Mouse (Mus musculus) kidney, embryonic 15.5 days (tissue): ENCODE results near the gene Best1. TPM values are rescaled to one million over a fixed set of nuclear protein-coding genes. Genes with fewer than 3 reads are reported as not detected.

ENCODE experiments used
- ATAC-seq: fragments of 200-750 bp; cut with Nextera tagmentation; replicated peaks from 2 replicates; pipeline ENCODE4 v1.8.0; 2017; ENCODE audit warnings: moderate TSS enrichment; ENCODE audit not compliant: low FRiP score
- H3K27ac ChIP-seq: fragments of 300-500 bp; sonication (generic); 2 replicates; pipeline ENCODE4 v1.5.1; 2015; ENCODE audit warnings: mild to moderate bottlenecking, inconsistent platforms
- H3K27me3 ChIP-seq: fragments of 300-500 bp; sonication (generic); 2 replicates; pipeline ENCODE4 v1.6.1; 2015; ENCODE audit warnings: inconsistent platforms
- H3K36me3 ChIP-seq: fragments of 300-500 bp; sonication (generic); 2 replicates; pipeline ENCODE4 v1.6.1; 2015; ENCODE audit warnings: inconsistent platforms
- H3K4me1 ChIP-seq: fragments of 300-500 bp; sonication (generic); 2 replicates; pipeline ENCODE4 v1.6.1; 2015; ENCODE audit warnings: inconsistent platforms
- H3K4me2 ChIP-seq: fragments of 300-500 bp; sonication (generic); 2 replicates; pipeline ENCODE4 v1.6.1; 2015; ENCODE audit warnings: moderate library complexity, mild to moderate bottlenecking, inconsistent platforms
- H3K4me3 ChIP-seq: fragments of 300-500 bp; sonication (generic); replicated peaks from 2 replicates; pipeline ENCODE4 v1.5.1; 2015; ENCODE audit warnings: mild to moderate bottlenecking, inconsistent platforms
- H3K9ac ChIP-seq: fragments of 300-500 bp; sonication (generic); 2 replicates; pipeline ENCODE4 v1.6.1; 2015; ENCODE audit warnings: mild to moderate bottlenecking, inconsistent platforms
- H3K9me3 ChIP-seq: fragments of 300-500 bp; sonication (generic); replicated peaks from 2 replicates; pipeline ENCODE4 v1.6.1; 2016; ENCODE audit warnings: inconsistent platforms
- WGBS: fragments of 180-500 bp; shearing (Covaris S2); methylation state at CpG from one replicate; pipeline ENCODE4 v1.1.7; 2015; ENCODE audit warnings: mixed read lengths; 5-methylcytosine and 5-hydroxymethylcytosine counted together
- polyA plus RNA-seq: library from polyadenylated mRNA; unstranded; fragments of >200 nt; fragmentation: Nextera tagmentation; extraction: Ambion mirVana; gene quantifications from 2 replicates; pipeline ENCODE4 v1.2.1, GENCODE M21; 2015

Best1 gene
- polyA plus RNA-seq, 1 experiment from 2014 or later = 1.4 TPM

DNA sequence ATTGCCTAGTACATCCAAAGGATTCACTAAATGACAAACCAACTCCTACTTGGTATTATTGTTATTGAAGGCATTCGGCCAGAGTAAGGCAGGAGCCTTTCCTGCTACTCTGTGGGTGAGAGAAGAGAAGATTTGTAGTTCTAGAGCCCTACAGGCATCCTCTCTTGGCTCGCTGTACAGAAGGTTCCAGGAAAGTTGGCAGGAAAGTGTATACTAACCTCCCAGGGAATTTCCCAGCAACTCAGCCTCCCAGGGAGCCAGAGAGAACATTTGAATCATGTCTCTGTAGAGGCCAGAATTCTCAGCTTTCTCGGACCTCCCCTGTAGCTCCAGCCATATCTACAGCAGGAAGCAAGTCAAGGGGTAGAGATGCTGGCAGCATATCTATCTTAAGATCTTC is 54.4 kb downstream of the Best1 start:
- no peaks in the 10 kb centered on the region for H3K9me3 ChIP-seq
- no peak overlapping the region for H3K9ac ChIP-seq
- ATAC-seq = no peak
- H3K27ac ChIP-seq = no peak overlapping the region
- no peaks in the 10 kb centered on the region for H3K27me3 ChIP-seq
- no peak overlapping the region for H3K4me2 ChIP-seq
- 62% methylated on average over 3 of the region's 3 CpGs for WGBS
- no peaks in the 10 kb centered on the region for H3K36me3 ChIP-seq
- H3K4me1 ChIP-seq = peaks cover 16% of the 10 kb centered on the region
- no peak overlapping the region for H3K4me3 ChIP-seq

- no peak overlapping the region for H3K9ac ChIP-seq
- H3K4me1 ChIP-seq = peaks cover 25% of the 10 kb centered on the region
- no peaks in the 10 kb centered on the region for H3K9me3 ChIP-seq
- H3K4me3 ChIP-seq = no peak overlapping the region
- ATAC-seq = no peak
- H3K4me2 ChIP-seq = no peak overlapping the region
- H3K27me3 ChIP-seq = no peaks in the 10 kb centered on the region
- WGBS = 87% methylated on average over 8 of the region's 8 CpGs
- no peaks in the 10 kb centered on the region for H3K36me3 ChIP-seq
- H3K27ac ChIP-seq = no peak overlapping the region
Measured at GRCm38 (mm10) chr19:9945800-9946564, 55.5 kb downstream of the Best1 start.

- H3K36me3 ChIP-seq = no peaks in the 10 kb centered on the region
- no peak overlapping the region for H3K4me2 ChIP-seq
- H3K4me3 ChIP-seq = no peak overlapping the region
- ATAC-seq = 0 out of 2 replicates have a peak, but pooled peaks have one; percentile 33
- no peaks in the 10 kb centered on the region for H3K27me3 ChIP-seq
- peaks cover 39% of the 10 kb centered on the region for H3K4me1 ChIP-seq
- H3K27ac ChIP-seq = peak overlapping the region; percentile 32; the same call in 1 of the 2 replicates
- no peaks in the 10 kb centered on the region for H3K9me3 ChIP-seq
- 41% methylated on average over 10 of the region's 10 CpGs for WGBS
- no peak overlapping the region for H3K9ac ChIP-seq
Measured at GRCm38 (mm10) chr19:9942539-9943533, 58.6 kb downstream of the Best1 start.

DNA sequence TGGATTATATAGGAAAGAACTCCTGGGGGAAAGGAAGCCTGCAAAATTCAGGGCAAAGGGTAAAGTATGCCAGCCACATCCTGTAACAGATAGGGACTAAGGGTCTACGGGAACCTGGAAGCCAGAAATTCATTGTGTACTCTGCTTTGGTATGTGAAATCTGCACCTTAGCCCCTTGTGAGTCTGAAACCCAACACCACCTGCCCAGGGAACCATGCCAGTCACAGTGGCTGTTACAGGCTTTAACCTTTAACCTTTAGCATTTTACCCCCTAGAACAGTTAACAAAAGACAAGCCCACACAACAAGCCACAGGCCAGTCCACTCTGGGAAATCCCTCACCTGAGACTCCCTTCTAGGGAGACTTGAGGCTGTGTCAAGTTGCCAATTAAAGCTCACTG is 59.6 kb downstream of the Best1 start:
- Histone ChIP-seq H3K4me1 (peaks cover 39% of the 10 kb centered on the region), H3K27me3 (no peaks in the 10 kb centered on the region), H3K4me3 (no peak overlapping the region), H3K27ac (peak overlapping the region; percentile 6; the same call in 1 of the 2 replicates), H3K4me2 (no peak overlapping the region), H3K9me3 (no peaks in the 10 kb centered on the region), H3K9ac (no peak overlapping the region), H3K36me3 (no peaks in the 10 kb centered on the region)
- ATAC-seq = peak; percentile 62
- 13% methylated on average over 1 of the region's 1 CpGs for WGBS

GRCm38 (mm10) chr19:9940903-9941302 is 60.5 kb downstream of the Best1 start:
- no peak for ATAC-seq
- Histone ChIP-seq H3K4me1 (peaks cover 46% of the 10 kb centered on the region), H3K9ac (no peak overlapping the region), H3K4me2 (no peak overlapping the region), H3K27me3 (no peaks in the 10 kb centered on the region), H3K4me3 (no peak overlapping the region), H3K27ac (no peak overlapping the region), H3K36me3 (no peaks in the 10 kb centered on the region), H3K9me3 (no peaks in the 10 kb centered on the region)
- 57% methylated on average over 4 of the region's 4 CpGs for WGBS

- WGBS = 61% methylated on average over 7 of the region's 7 CpGs
- ATAC-seq = no peak
Measured at GRCm38 (mm10) chr19:9939841-9940240, 61.6 kb downstream of the Best1 start.

DNA sequence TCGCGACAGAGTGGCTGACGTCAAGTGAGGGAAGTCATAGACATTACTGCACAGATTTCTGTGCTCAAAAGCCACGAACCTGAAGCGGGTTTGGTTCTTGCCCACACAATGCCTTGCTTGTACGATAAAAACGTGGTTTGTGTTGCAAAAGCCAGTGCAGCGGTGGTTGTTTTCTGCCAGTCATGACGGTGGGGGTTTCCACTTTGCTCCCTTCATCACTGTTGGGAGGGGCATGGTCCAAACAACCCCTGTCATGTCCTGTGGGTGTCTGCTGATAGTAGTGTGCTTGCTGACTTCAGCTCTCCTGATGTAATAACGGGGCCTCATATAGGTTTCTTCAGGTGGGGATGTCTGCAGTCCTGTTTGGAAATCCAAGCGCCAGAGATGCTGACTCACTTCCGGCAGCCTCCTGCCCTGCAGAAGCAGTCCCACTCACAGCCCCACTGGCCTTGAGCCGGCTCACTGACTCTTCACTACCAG is 62.6 kb downstream of the Best1 start:
- no peak overlapping the region for H3K9ac ChIP-seq
- no peaks in the 10 kb centered on the region for H3K9me3 ChIP-seq
- H3K4me3 ChIP-seq = no peak overlapping the region
- no peak overlapping the region for H3K27ac ChIP-seq
- no peaks in the 10 kb centered on the region for H3K27me3 ChIP-seq
- H3K36me3 ChIP-seq = no peaks in the 10 kb centered on the region
- peaks cover 46% of the 10 kb centered on the region for H3K4me1 ChIP-seq
- 74% methylated on average over 13 of the region's 13 CpGs for WGBS
- H3K4me2 ChIP-seq = no peak overlapping the region
- no peak for ATAC-seq

More at GRCm38 (mm10) chr19:9939841-9940240, 61.6 kb downstream of the Best1 start:
- H3K4me3 ChIP-seq = no peak overlapping the region
- H3K9ac ChIP-seq = no peak overlapping the region
- H3K4me2 ChIP-seq = no peak overlapping the region
- no peaks in the 10 kb centered on the region for H3K27me3 ChIP-seq
- no peaks in the 10 kb centered on the region for H3K36me3 ChIP-seq
- no peak overlapping the region for H3K27ac ChIP-seq
- H3K4me1 ChIP-seq = peaks cover 46% of the 10 kb centered on the region
- no peaks in the 10 kb centered on the region for H3K9me3 ChIP-seq

DNA sequence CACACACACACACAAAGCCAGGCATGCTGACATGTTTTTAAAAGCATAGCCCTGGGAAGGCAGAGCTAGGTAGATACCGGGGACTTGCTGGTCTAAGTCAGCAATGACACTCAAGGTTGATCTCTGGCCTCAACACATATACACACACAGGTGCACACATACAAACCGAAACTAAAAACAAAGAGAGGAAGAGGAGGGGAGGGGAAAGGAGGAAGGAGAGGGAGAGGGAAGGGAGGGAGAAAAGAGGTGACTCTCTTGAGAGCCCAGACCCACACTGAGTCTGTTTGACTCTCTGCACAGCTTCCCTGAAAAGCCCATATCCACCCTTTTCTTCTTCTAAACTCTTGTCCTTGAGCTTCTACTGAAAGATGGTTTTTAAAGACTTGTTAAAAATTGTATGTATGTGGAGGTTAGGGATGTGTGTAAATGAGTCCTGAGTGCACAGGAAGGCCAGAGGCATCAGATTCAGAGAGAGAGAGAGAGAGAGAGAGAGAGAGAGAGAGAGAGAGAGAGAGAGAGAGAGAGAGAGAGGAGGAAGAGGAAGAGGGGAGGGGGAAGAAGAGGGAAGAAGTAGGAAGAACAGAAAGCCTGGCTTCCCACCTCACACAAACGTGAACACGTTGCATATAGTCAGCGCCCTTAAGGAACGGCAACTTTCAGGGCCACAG is 63.1 kb downstream of the Best1 start:
- 77% methylated on average over 6 of the region's 6 CpGs for WGBS
- Histone ChIP-seq H3K9ac (no peak overlapping the region), H3K36me3 (no peaks in the 10 kb centered on the region), H3K9me3 (no peaks in the 10 kb centered on the region), H3K27me3 (no peaks in the 10 kb centered on the region), H3K4me1 (peaks cover 43% of the 10 kb centered on the region), H3K4me2 (no peak overlapping the region), H3K4me3 (no peak overlapping the region), H3K27ac (no peak overlapping the region)
- no peak for ATAC-seq

GRCm38 (mm10) chr19:9937428-9937827 is 64.0 kb downstream of the Best1 start:
- Histone ChIP-seq H3K9me3 (no peaks in the 10 kb centered on the region), H3K4me1 (peaks cover 34% of the 10 kb centered on the region), H3K27me3 (no peaks in the 10 kb centered on the region), H3K27ac (no peak overlapping the region), H3K4me3 (no peak overlapping the region), H3K4me2 (no peak overlapping the region), H3K9ac (no peak overlapping the region), H3K36me3 (no peaks in the 10 kb centered on the region)
- no peak for ATAC-seq
- 63% methylated on average over 5 of the region's 5 CpGs for WGBS

DNA sequence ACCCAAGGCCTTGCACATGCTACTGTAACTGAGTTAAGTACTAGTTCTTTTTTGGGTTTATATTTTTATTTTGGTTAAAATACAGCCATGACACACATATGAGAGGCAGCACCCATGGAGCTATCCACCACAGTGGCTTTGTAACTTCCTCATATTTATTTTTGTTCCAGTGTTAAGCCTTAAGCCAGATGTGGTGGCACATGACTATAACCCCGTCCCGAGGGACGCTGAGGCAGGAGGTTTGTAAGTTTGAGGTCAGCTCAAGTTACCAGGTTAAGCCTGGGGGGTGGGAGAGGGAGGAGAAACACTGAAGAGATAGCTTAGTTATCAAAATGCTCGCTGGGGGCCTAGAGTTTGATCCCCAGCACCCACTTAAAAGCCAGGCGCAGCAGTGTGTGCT is 64.9 kb downstream of the Best1 start:
- peaks cover 26% of the 10 kb centered on the region for H3K4me1 ChIP-seq
- H3K9ac ChIP-seq = no peak overlapping the region
- H3K4me3 ChIP-seq = no peak overlapping the region
- no peaks in the 10 kb centered on the region for H3K9me3 ChIP-seq
- WGBS = 62% methylated on average over 5 of the region's 5 CpGs
- no peak overlapping the region for H3K27ac ChIP-seq
- no peaks in the 10 kb centered on the region for H3K36me3 ChIP-seq
- no peak for ATAC-seq
- H3K4me2 ChIP-seq = no peak overlapping the region
- no peaks in the 10 kb centered on the region for H3K27me3 ChIP-seq
